Mouse (Mus musculus): ENCODE data around the gene Zbtb43. TPM values are rescaled to one million over a fixed set of nuclear protein-coding genes. Genes with fewer than 3 reads are reported as not detected.
A peak's percentile ranks its signal among the peaks of the same experiment; 100 is the strongest.

Gene Zbtb43
- polyA plus RNA-seq, 1 experiment from 2014 or later, result 17.8 TPM

DNA sequence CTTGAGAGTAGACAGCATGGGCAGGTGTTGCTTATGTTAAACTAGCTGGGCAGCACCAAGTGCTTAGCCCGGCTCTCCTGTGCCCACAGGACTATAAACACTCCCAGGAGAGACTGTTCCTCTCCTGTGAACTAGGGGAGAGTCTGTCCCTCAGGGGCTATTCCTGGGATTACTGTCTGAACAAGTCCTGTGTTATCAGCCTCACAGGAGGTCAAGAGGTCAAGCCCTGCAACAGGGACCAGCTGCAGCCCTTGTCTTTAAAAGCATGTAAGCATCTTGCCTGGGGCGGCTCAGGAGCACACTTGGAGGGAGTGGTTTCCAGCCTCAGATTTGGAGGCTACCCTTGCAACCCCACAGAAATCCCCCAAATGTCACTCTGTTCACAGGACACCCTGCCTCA is 30.0 kb downstream of the Zbtb43 start:
- Histone ChIP-seq H3K9me3 (ENCODE audit: control insufficient read depth, low read length) (no peaks in the 10 kb centered on the region), H3K4me2 (ENCODE audit: low read depth, low read length) (no peak overlapping the region), H3K36me3 (ENCODE audit: control insufficient read depth, insufficient read depth, low read length) (no peaks in the 10 kb centered on the region), H3K4me3 (ENCODE audit: low read length) (no peak overlapping the region), H3K9ac (ENCODE audit: low read length) (no peak overlapping the region), H3K27ac (ENCODE audit: low read length) (no peak overlapping the region), H3K4me1 (replicated peaks; ENCODE audit: control insufficient read depth, insufficient read depth, low read length) (peaks cover 15% of the 10 kb centered on the region; the same call in 1 of the 2 replicates), H3K27me3 (ENCODE audit: control insufficient read depth, insufficient read depth, low read depth, low read length) (no peaks in the 10 kb centered on the region)
- ATAC-seq (ENCODE audit: low read depth), result no peak
- 51% methylated on average over 2 of the region's 2 CpGs for WGBS

DNA sequence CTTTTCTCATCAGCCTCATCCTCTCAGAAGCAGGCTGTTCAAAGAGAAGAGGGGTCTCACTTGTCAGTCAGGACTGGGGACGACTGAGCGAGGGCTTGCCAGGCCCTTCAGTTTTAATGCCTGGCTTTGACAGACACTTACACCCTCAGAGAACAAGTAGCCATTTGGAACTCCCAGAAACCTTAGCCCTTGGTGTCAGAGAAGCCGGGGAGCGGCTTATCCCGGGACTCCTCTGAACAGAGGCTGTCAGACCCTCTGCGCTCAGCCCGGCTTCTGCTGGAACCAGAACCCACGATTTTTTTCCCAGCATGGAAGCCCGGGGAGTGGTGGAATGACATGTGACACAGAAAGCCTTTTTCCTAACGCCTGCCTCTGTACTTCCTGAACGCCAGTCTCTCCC is 31.2 kb downstream of the Zbtb43 start:
- Histone ChIP-seq H3K27ac (ENCODE audit: low read length) (peak overlapping the region; percentile 34), H3K9ac (ENCODE audit: low read length) (no peak overlapping the region), H3K4me1 (replicated peaks; ENCODE audit: control insufficient read depth, insufficient read depth, low read length) (peaks cover 15% of the 10 kb centered on the region; the same call in 1 of the 2 replicates), H3K36me3 (ENCODE audit: control insufficient read depth, insufficient read depth, low read length) (no peaks in the 10 kb centered on the region), H3K9me3 (ENCODE audit: control insufficient read depth, low read length) (no peaks in the 10 kb centered on the region), H3K4me2 (ENCODE audit: low read depth, low read length) (no peak overlapping the region), H3K4me3 (ENCODE audit: low read length) (no peak overlapping the region), H3K27me3 (ENCODE audit: control insufficient read depth, insufficient read depth, low read depth, low read length) (no peaks in the 10 kb centered on the region)
- WGBS, result 53% methylated on average over 11 of the region's 11 CpGs
- no peak for ATAC-seq (ENCODE audit: low read depth)

DNA sequence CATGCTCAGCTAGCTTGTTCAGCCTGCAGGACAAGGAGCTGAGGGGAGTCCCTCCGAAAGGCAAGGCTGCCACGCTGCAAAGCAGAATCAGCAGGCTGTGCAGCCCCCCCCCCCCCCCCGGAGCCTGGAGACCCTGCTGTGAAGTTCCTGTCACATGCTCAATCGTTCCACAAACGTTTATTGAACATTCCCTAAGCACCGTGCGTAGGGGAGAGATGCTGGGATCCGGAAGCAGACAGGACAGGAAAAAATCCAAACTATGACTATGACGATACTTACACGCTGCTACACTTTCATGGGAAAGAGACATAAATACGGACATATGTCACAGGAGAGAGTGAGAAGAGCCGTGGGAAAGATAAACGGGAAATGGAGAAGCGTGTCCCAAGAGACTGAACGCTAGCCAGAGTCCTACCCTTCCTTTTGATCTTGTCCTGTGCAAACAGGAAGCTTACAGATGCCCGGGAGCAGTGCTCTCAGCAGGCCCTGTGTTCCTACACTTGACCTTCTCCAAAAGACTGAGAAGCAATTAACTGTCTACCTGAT is 32.3 kb downstream of the Zbtb43 start:
- Histone ChIP-seq H3K4me1 (replicated peaks; ENCODE audit: control insufficient read depth, insufficient read depth, low read length) (peaks cover 17% of the 10 kb centered on the region; the same call in 1 of the 2 replicates), H3K27me3 (ENCODE audit: control insufficient read depth, insufficient read depth, low read depth, low read length) (no peaks in the 10 kb centered on the region), H3K27ac (ENCODE audit: low read length) (peak overlapping the region; percentile 41), H3K4me3 (ENCODE audit: low read length) (peak overlapping the region; percentile 23), H3K4me2 (ENCODE audit: low read depth, low read length) (peak overlapping the region; percentile 51), H3K9me3 (ENCODE audit: control insufficient read depth, low read length) (no peaks in the 10 kb centered on the region), H3K36me3 (ENCODE audit: control insufficient read depth, insufficient read depth, low read length) (no peaks in the 10 kb centered on the region), H3K9ac (ENCODE audit: low read length) (peak overlapping the region; percentile 30; the same call in 1 of the 2 replicates)
- WGBS, result 3% methylated on average over 16 of the region's 16 CpGs
- ATAC-seq (ENCODE audit: low read depth), result peak; percentile 32

DNA sequence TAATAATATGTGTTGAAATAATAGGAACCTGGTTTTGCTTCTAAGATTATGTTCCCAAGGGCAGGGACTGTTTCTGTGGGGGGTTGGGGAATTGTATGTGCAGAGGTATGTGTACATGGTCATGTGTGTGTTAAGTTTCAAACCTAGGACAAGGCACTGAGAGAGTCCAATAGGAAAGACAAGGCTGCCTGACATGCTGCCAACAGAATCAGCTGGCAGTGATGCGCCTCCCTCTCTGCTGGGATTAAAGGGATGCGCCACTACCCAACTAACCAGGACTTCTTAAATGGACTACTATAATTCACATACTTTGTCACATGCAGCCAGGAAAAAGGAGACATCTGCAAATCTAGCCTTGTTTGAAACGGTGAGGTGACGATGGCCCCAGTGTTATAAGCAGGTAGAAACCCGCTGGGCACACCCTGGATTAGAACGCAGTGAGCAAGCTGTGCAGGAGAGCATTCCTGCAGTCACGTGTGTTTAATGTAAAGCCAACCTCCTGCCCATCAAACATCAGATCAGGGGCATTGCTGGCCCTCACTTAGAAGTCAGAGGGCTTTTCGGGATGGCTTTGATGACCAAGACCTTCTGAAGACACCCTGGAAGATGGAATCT is 33.2 kb downstream of the Zbtb43 start:
- Histone ChIP-seq H3K4me2 (ENCODE audit: low read depth, low read length) (peak overlapping the region; percentile 51; the same call in 1 of the 2 replicates), H3K4me1 (replicated peaks; ENCODE audit: control insufficient read depth, insufficient read depth, low read length) (peaks cover 18% of the 10 kb centered on the region; the same call in 1 of the 2 replicates), H3K27ac (ENCODE audit: low read length) (peak overlapping the region; percentile 41; the same call in 1 of the 2 replicates)

DNA sequence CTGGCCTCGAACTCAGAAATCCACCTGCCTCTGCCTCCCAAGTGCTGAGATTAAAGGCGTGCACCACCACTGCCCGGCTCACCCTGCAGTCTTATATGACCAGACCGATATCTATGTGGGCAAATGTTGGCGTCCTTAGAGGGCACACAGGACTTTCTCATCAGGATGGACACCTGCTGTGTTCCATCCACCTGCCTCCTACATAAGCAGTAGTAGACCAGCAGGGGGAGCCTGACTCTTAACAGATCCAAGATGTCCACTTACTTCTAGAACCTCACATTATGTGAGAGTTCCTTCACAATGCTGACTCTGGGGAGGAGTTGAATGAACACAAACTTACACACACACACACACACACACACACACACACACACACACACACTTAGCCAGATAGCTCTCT is 35.5 kb downstream of the Zbtb43 start:
- Histone ChIP-seq H3K27me3 (ENCODE audit: control insufficient read depth, insufficient read depth, low read depth, low read length) (no peaks in the 10 kb centered on the region), H3K9me3 (ENCODE audit: control insufficient read depth, low read length) (no peaks in the 10 kb centered on the region), H3K9ac (ENCODE audit: low read length) (no peak overlapping the region), H3K4me3 (ENCODE audit: low read length) (no peak overlapping the region), H3K4me1 (replicated peaks; ENCODE audit: control insufficient read depth, insufficient read depth, low read length) (peaks cover 32% of the 10 kb centered on the region), H3K27ac (ENCODE audit: low read length) (no peak overlapping the region), H3K4me2 (ENCODE audit: low read depth, low read length) (no peak overlapping the region), H3K36me3 (ENCODE audit: control insufficient read depth, insufficient read depth, low read length) (no peaks in the 10 kb centered on the region)
- WGBS, result 52% methylated on average over 5 of the region's 5 CpGs
- no peak for ATAC-seq (ENCODE audit: low read depth)

More for the DNA sequence above, 33.2 kb downstream of the Zbtb43 start:
- Histone ChIP-seq H3K9ac (ENCODE audit: low read length) (no peak overlapping the region), H3K9me3 (ENCODE audit: control insufficient read depth, low read length) (no peaks in the 10 kb centered on the region), H3K27me3 (ENCODE audit: control insufficient read depth, insufficient read depth, low read depth, low read length) (no peaks in the 10 kb centered on the region), H3K36me3 (ENCODE audit: control insufficient read depth, insufficient read depth, low read length) (no peaks in the 10 kb centered on the region), H3K4me3 (ENCODE audit: low read length) (no peak overlapping the region)
- no peak for ATAC-seq (ENCODE audit: low read depth)
- 28% methylated on average over 8 of the region's 8 CpGs for WGBS

DNA sequence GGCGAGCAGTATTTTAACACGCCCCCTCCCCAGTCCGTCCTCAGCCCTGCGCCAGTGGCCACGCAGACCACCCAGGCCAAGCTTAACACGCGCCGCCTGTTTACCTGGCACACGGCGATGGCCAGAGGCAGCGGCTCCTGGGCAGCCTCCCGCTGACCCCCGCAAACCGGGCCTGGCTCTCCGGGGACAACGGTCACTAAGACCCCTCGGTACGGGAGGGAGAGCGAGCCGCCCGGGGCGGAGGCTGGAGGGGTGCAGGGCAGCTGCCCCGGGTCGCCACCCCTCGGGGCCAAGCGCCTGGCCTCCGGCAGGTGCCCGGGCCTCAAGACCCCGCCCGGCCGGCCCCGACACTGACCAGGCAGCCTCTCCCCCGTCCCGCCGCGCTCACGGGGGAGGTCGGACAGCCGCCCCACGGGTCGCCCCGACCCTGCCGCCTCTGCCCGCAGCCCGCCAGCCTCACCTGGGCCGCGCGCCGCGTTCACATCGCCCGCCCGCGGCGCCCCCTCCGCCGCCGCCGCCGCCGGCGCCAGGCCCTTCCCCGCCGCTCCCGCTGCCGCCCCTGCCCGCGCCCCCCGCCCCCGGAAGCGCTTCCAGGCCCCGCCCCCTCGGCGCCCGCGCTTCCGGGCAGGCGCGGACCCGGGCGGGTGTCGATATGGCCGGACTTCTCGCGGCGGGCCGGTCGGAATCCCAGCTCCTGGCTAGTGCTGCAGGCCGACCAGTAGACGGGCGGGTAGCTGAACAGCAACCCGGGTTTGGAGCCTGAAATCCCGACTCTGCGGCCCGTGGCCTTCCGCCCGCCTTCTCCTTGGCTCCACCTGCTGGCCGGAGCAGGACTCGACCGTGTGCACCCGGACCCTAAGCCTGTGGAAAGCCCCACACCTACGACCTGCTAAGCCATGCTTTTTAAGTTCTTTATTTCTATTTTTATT is 37.3 kb downstream of the Zbtb43 start, which contains the start of gene Zbtb34:
Gene Zbtb34, minus strand, starts transcription at position 554 of the 929 bp plus-strand sequence.
- Histone ChIP-seq H3K27ac (ENCODE audit: low read length) (peak within 1 kb of the TSS; percentile 62), H3K4me1 (replicated peaks; ENCODE audit: control insufficient read depth, insufficient read depth, low read length) (peaks cover 30% of the 10 kb centered on the region), H3K4me3 (ENCODE audit: low read length) (peak within 1 kb of the TSS; percentile 99), H3K27me3 (ENCODE audit: control insufficient read depth, insufficient read depth, low read depth, low read length) (no peaks in the 10 kb centered on the region), H3K36me3 (ENCODE audit: control insufficient read depth, insufficient read depth, low read length) (0 out of 2 replicates have a peak, but pooled peaks cover 3% of the 10 kb centered on the region), H3K9me3 (ENCODE audit: control insufficient read depth, low read length) (no peaks in the 10 kb centered on the region), H3K9ac (ENCODE audit: low read length) (peak within 1 kb of the TSS; percentile 95), H3K4me2 (ENCODE audit: low read depth, low read length) (peak within 1 kb of the TSS; percentile 75)
- ATAC-seq (ENCODE audit: low read depth), result peak; percentile 80
- WGBS, result under 1% methylated on average over 65 of the region's 102 CpGs

DNA sequence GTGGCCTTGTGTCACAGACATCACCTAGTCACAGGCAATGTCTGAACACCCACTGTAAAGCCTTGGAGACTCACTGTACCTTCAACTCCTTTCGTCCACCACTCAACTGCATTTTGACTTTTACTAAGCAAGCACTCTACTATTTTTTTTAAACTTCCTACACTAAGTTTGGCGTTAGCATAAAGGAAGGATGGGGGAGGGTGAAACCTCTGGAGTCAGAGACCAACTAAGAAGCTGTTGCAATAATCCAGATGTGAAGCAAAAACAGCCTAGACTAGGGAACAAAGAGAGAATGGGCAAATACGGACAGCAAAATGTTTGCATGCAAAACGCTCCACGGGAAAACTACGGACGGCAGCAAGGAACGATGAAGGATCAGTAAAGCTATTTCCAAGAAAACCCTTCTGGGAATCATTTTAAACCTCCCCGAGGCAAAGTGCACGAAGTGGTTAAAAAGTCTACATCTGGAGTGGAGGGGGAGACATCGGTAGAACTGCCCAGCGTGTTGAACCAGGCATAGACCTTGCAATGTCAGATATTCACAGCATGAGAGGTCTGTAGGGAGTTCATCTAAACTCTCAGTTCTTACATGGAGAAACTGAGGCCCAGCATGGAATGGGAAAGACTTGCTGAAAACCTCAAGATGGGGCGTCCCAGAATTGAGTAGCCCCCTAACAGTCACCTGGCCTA is 38.1 kb downstream of the Zbtb43 start:
- WGBS, result 2% methylated on average over 13 of the region's 13 CpGs
- H3K4me1 ChIP-seq (replicated peaks; ENCODE audit: control insufficient read depth, insufficient read depth, low read length), result peaks cover 24% of the 10 kb centered on the region
- 0 out of 2 replicates have a peak, but pooled peaks cover 3% of the 10 kb centered on the region for H3K36me3 ChIP-seq (ENCODE audit: control insufficient read depth, insufficient read depth, low read length)
- peak overlapping the region; percentile 95 for H3K9ac ChIP-seq (ENCODE audit: low read length)
- peak; percentile 31; the same call in 1 of the 2 replicates for ATAC-seq (ENCODE audit: low read depth)
- peak overlapping the region; percentile 99 for H3K4me3 ChIP-seq (ENCODE audit: low read length)
- peak overlapping the region; percentile 75 for H3K4me2 ChIP-seq (ENCODE audit: low read depth, low read length)
- no peaks in the 10 kb centered on the region for H3K9me3 ChIP-seq (ENCODE audit: control insufficient read depth, low read length)
- no peaks in the 10 kb centered on the region for H3K27me3 ChIP-seq (ENCODE audit: control insufficient read depth, insufficient read depth, low read depth, low read length)
- H3K27ac ChIP-seq (ENCODE audit: low read length), result peak overlapping the region; percentile 62

DNA sequence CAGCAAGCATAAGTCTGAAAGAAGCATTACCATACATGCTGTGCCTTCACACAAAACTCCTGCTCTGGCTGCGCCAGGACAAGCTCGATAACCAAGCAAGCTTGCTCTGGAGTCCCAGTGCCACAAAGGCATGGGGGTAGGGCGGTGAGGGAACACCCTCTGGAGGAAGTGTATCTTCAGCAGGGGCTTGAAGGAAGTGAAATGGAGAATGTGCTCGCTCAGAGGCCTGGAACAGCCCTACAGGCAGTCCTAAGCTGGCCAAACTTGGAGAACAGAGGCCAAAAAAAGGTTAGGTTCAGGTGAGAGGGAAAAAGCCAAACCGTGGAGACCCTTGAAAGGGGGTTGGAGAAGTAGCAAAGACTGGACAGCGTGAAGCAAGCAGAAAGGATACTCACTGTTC is 39.0 kb downstream of the Zbtb43 start:
- WGBS, result 34% methylated on average over 6 of the region's 6 CpGs
- peak overlapping the region; percentile 75 for H3K4me2 ChIP-seq (ENCODE audit: low read depth, low read length)
- H3K27me3 ChIP-seq (ENCODE audit: control insufficient read depth, insufficient read depth, low read depth, low read length), result no peaks in the 10 kb centered on the region
- no peak for ATAC-seq (ENCODE audit: low read depth)
- peak overlapping the region; percentile 99 for H3K4me3 ChIP-seq (ENCODE audit: low read length)
- H3K4me1 ChIP-seq (replicated peaks; ENCODE audit: control insufficient read depth, insufficient read depth, low read length), result peaks cover 22% of the 10 kb centered on the region
- H3K36me3 ChIP-seq (ENCODE audit: control insufficient read depth, insufficient read depth, low read length), result 0 out of 2 replicates have a peak, but pooled peaks cover 3% of the 10 kb centered on the region
- H3K9ac ChIP-seq (ENCODE audit: low read length), result peak overlapping the region; percentile 95
- H3K9me3 ChIP-seq (ENCODE audit: control insufficient read depth, low read length), result no peaks in the 10 kb centered on the region
- peak overlapping the region; percentile 62 for H3K27ac ChIP-seq (ENCODE audit: low read length)
